In genomic region chr13:74245899-74246231, GRCm38 (mm10) we compare ENCODE assay signal across 8 mouse cellular contexts. TPM values are rescaled to one million over a fixed set of nuclear protein-coding genes. Genes with fewer than 3 reads are reported as not detected.
DNase-seq lines count a peak whose midpoint lies in the region; ATAC-seq and TF ChIP-seq lines count a peak whose summit lies in the region.

No protein-coding gene starts in this region.

- no peak for TF ChIP-seq POLR2A in myocyte (IDR thresholded peaks at IDR 0.05; ENCODE audit: insufficient read length, low read depth)

- WGBS in forebrain, embryonic 13.5 days: 60% methylated on average over 4 of the region's 4 CpGs
- WGBS in limb, embryonic 11.5 days: 70% methylated on average over 4 of the region's 4 CpGs

- H3K79me2 ChIP-seq in myocyte (ENCODE audit: control insufficient read depth, insufficient read depth): no peaks in the 10 kb centered on the region

- H3K27me3 ChIP-seq in forebrain, embryonic 13.5 days: no peaks in the 10 kb centered on the region
- no peaks in the 10 kb centered on the region for H3K27me3 ChIP-seq in limb, embryonic 11.5 days (ENCODE audit: control insufficient read depth, insufficient read depth, low read length)
- H3K27me3 ChIP-seq in myocyte (ENCODE audit: control insufficient read depth, insufficient read depth, insufficient read length): no peaks in the 10 kb centered on the region

- H3K9ac ChIP-seq in forebrain, embryonic 13.5 days: peak overlapping the region; percentile 43
- no peak overlapping the region for H3K9ac ChIP-seq in limb, embryonic 11.5 days (ENCODE audit: low read length)

- H3K4me2 ChIP-seq in forebrain, embryonic 13.5 days: peak overlapping the region; percentile 44
- no peak overlapping the region for H3K4me2 ChIP-seq in limb, embryonic 11.5 days (ENCODE audit: low read depth, severe bottlenecking)
- peak overlapping the region; percentile 68 for H3K4me2 ChIP-seq in myocyte (ENCODE audit: low read depth)

- H3ac ChIP-seq in myocyte (ENCODE audit: control insufficient read depth, insufficient read length): no peak overlapping the region

- ATAC-seq in forebrain, embryonic 13.5 days: peak; percentile 60; the same call in 1 of the 2 replicates
- peak; percentile 51; the same call in 1 of the 2 replicates for ATAC-seq in limb, embryonic 11.5 days (ENCODE audit: insufficient number of reproducible peaks, low FRiP score, low TSS enrichment, low read depth)

- DNase-seq in layer of hippocampus, adult 2 months (ENCODE audit: low spot score in 2 of 2): no peak
- no peak for DNase-seq in layer of hippocampus, postnatal 36 days
- DNase-seq in limb, embryonic 11.5 days (ENCODE audit: low spot score): no peak
- no peak for DNase-seq in ovary, postnatal 36 days (ENCODE audit: low spot score)
- no peak for DNase-seq in MN1 (ENCODE audit: low spot score)
- DNase-seq in gastrocnemius, postnatal 4 days (ENCODE audit: low spot score in 2 of 2): no peak

- no peak for TF ChIP-seq CTCF in layer of hippocampus, adult 2 months (conservative IDR thresholded peaks at IDR 0.05)

- H3K4me3 ChIP-seq in layer of hippocampus, adult 2 months: peak overlapping the region; percentile 39; the same call in 1 of the 2 replicates
- no peak overlapping the region for H3K4me3 ChIP-seq in forebrain, embryonic 13.5 days
- H3K4me3 ChIP-seq in limb, embryonic 11.5 days (ENCODE audit: low read depth, low read length): no peak overlapping the region
- H3K4me3 ChIP-seq in myocyte: no peak overlapping the region

- peaks cover 11% of the 10 kb centered on the region for H3K4me1 ChIP-seq in forebrain, embryonic 13.5 days
- H3K4me1 ChIP-seq in limb, embryonic 11.5 days (ENCODE audit: control insufficient read depth, insufficient read depth, low read length): no peaks in the 10 kb centered on the region

- H3K27ac ChIP-seq in layer of hippocampus, adult 2 months: peak overlapping the region; percentile 6; the same call in 1 of the 2 replicates
- no peak overlapping the region for H3K27ac ChIP-seq in forebrain, embryonic 13.5 days
- H3K27ac ChIP-seq in limb, embryonic 11.5 days (replicated peaks; ENCODE audit: low read depth, low read length): no peak overlapping the region

- H3K36me3 ChIP-seq in forebrain, embryonic 13.5 days (ENCODE audit: poor library complexity, severe bottlenecking): no peaks in the 10 kb centered on the region
- H3K36me3 ChIP-seq in limb, embryonic 11.5 days (ENCODE audit: control insufficient read depth, insufficient read depth, low read length): no peaks in the 10 kb centered on the region
- no peaks in the 10 kb centered on the region for H3K36me3 ChIP-seq in myocyte (ENCODE audit: control insufficient read depth, insufficient read depth)

- no peaks in the 10 kb centered on the region for H3K9me3 ChIP-seq in forebrain, embryonic 13.5 days (replicated peaks)
- no peaks in the 10 kb centered on the region for H3K9me3 ChIP-seq in limb, embryonic 11.5 days (ENCODE audit: control insufficient read depth, low read length)

TF ChIP-seq in myocyte, 11 proteins besides CTCF, POLR2A, EP300 and RAD21:
- TF ChIP-seq TCF12 (IDR thresholded peaks at IDR 0.05; ENCODE audit: insufficient read depth, poor library complexity, severe bottlenecking) (no peak), SRF (IDR thresholded peaks at IDR 0.05; ENCODE audit: control insufficient read depth, insufficient read length, low read depth) (no peak)

RNA-seq across cellular contexts. Expression of gene Exoc3, which starts 37.3 kb away (rescaled TPM):
- total RNA-seq in layer of hippocampus, adult 2 months (2021): 10 to 100 TPM; 64.0 to 67.1 TPM
- total RNA-seq in layer of hippocampus, postnatal 36 days (2021): 10 to 100 TPM; 70.1 to 72.4 TPM
- polyA plus RNA-seq in forebrain, embryonic 13.5 days (2015; fragmentation: Nextera tagmentation; extraction: Ambion mirVana): 103 and 110 TPM in 2 replicates
- polyA plus RNA-seq in limb, embryonic 11.5 days (2014; fragmentation: Nextera tagmentation; extraction: Ambion mirVana): 80.7 and 85.2 TPM in 2 replicates
- 28.3 TPM for polyA plus RNA-seq in myocyte (2012; fragmentation: generic; extraction: Trizol)
- 10 to 100 TPM; 39.0 to 43.5 TPM for total RNA-seq in gastrocnemius, postnatal 4 days (2021)

RNA-seq across cellular contexts. Expression of gene Ahrr, which starts 46.3 kb away (rescaled TPM):
- under 1 TPM; 0.74 to 0.77 TPM for total RNA-seq in layer of hippocampus, adult 2 months (2021)
- total RNA-seq in layer of hippocampus, postnatal 36 days (2021): 1 to 10 TPM in 1 of 2 experiments, under 1 TPM in 1; 0.80 to 1.2 TPM
- 0.71 and 0.91 TPM in 2 replicates for polyA plus RNA-seq in forebrain, embryonic 13.5 days (2015; fragmentation: Nextera tagmentation; extraction: Ambion mirVana)
- polyA plus RNA-seq in limb, embryonic 11.5 days (2014; fragmentation: Nextera tagmentation; extraction: Ambion mirVana): 0.96 and 1.3 TPM in 2 replicates
- polyA plus RNA-seq in myocyte (2012; fragmentation: generic; extraction: Trizol): 0.19 TPM
- total RNA-seq in gastrocnemius, postnatal 4 days (2021): under 1 TPM; 0.22 to 0.39 TPM
